Mouse (Mus musculus): ENCODE measurements at regions not wholly inside any gene's neighbourhood (a gene's known extent, or its start where the extent isn't known, plus 50 kb on each side); places are given as distances from the start of the nearest gene placed in this dataset.
A peak's percentile ranks its signal among the peaks of the same experiment; 100 is the strongest.

DNA sequence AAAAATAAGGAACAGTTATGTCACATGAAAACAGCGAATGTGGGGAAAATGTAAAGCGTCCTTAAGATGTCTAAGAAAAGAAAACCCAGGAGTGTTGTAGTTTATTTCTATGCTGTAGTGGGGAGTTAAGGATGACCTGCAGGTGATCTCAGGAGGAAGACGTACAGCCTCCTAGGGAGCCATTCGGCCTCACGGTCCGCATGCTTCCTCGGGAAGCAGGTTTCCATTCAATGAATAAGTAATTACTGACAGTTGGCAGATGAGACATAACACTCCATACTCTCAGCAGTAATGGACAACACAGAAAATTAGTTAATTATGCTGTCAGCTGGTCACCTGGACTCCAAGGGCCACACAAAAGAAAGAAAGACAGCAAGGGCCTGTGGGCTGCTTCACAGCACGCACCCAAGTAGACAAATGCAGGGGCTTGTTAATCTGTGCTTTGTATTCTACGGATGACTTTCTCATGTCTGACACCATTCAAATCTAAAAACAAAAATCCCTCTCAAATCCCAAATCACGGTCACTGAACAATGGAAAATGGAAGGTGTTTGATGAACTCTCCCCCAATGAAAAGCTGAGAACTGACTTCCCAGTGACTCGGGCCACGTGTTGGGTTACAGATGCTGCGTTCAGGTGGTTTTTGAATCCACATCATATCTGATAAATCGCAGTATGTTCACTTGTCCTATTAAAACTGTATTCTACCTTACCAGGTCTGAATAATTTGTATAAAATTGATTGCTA lies 193.5 kb downstream of the Gm11361 start:
- DNase-seq (ENCODE audit: low spot score), result no peak

DNA sequence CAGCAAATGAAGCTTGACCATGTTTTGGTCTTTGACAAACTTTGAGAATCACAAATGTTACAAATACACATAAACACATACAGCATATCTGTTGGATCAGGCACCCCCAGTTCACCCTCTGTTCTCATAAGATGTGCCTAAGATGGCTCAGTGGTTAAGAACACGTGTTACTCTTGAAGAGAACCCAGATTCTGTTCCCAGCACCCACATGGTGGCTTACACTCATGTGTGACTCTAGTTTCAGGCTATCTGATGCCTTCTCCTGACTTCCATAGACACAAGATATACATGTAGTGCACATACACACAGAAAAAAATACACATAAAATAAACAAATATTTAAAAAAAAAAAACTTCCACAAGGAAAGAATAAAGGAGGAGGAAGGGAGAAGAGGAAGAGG lies 191.7 kb downstream of the Gm11361 start:
- DNase-seq (ENCODE audit: low spot score), result no peak

DNA sequence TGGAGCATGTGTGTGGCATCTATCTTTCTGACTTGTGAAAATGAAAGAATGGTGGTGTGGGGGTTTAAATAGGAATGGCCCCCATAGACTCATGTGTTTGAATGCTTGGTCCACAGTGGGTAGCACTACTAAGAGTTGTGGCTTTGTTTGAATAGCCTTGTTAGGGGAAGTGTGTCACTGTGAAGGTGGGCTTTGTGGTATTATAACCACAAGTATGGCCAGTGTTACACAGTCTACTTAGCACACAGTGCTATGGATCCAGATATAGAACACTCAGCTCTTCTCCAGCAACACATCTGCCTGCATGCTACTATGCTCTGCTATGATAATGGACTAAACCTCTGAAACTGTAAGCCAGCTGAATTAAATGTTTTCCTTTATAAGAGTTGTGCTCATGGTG lies 184.9 kb downstream of the Gm11361 start:
- no peak for DNase-seq (ENCODE audit: low spot score)

DNA sequence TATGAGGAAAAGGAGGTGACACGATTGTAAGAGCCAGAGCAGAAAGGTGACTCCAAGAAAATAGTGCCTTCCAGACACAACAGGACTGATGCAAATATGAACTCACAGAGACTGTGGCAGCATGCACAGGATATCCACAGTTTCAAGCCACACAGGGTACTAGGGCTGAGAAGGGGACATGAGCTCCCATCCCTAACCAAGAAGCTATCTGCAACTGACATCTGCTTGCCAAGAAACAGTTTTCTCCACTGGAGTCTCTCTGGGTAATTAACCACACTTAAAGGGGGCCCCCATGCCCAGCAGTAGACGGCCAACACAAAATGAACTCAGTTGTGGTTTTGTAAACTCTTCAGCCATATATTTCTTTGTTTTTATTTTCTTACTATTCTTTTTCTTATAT lies 176.1 kb downstream of the Gm11361 start:
- no peak for DNase-seq (ENCODE audit: low spot score)

DNA sequence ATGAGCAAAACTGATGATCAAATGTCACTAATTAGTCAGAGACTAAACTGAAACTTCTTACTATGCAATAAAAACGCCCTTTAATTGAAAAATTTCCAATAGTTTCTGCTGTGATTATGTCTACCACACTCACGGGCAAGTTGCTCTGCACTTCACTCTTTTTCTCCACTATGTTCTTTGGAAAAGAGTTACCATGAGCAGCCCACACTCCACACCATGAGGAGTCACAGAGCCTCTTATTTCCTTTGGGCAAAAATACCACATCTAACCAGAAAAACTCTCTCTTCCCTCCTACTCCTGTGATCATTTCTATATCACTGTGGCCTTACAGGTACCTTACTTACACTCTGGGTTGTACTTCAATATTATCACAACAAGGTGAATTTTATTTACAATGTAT lies 174.7 kb downstream of the Gm11361 start:
- DNase-seq (ENCODE audit: low spot score), result no peak

DNA sequence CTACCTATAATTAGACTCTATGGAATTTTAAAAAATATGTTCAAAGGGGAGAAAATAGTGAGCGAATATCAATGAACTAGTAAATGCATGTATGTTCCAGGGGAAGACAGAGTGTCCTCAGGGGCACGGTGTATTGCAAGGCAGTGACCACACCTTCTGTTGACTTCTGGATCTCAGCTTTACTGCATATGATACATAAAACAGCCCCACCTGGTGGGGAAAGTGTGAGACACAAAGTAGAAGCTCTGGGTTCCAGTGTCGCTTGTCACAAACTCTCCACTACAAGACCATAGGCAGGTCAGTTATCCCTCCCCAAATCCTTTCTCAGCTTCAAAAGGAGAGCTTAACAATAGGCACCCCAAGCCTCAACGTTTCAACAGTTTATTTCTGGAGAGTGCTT lies 168.8 kb downstream of the Gm11361 start:
- DNase-seq (ENCODE audit: low spot score), result peak; percentile 17

DNA sequence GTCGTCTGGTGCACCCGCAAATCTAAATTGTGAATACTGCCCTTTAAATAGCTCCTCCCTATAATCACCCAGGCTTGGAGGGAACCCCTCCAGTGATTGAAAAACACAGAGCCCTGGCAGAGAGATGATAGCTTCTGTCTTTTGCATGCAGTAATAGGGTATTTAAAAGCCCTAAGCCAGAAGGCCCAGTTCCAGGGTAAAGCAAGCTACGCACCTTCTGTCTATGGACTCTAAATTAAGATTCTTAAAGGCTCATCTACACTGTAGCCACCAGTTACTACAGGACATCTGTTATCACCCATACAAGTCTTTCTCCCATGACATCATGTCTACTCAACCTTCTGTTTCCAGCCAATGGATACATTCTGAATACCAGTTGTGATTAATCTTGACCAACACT lies 167.8 kb downstream of the Gm11361 start:
- no peak for DNase-seq (ENCODE audit: low spot score)

DNA sequence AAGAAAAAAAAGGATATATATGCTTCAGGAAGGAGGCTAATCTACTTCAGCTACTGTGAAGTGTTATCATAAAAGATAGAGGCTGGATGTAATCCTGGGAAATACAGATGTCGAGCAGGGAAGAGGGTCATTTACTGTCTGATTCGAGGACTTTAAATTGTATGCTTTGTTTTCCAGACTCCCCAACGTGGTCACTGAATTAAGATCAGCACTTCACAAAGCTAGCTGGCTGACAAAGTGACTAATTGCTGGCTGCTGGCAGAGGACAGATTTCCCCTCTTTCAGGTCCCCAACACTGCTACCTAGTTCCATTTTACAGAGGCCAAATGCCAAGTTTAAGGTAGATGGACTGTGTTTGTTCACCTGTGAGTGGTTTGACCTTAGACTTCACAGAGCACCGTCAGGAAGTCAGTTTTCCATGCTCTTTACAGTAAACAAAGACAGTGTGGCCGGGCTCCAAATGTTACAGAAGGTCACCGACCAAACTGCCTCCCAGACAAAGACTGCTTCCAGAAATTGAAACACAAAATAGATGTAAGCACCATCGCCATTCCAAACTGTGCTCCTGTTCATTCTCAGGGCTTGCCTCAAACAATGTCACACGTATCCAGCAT lies 167.2 kb downstream of the Gm11361 start:
- DNase-seq (ENCODE audit: low spot score), result peak; percentile 19

DNA sequence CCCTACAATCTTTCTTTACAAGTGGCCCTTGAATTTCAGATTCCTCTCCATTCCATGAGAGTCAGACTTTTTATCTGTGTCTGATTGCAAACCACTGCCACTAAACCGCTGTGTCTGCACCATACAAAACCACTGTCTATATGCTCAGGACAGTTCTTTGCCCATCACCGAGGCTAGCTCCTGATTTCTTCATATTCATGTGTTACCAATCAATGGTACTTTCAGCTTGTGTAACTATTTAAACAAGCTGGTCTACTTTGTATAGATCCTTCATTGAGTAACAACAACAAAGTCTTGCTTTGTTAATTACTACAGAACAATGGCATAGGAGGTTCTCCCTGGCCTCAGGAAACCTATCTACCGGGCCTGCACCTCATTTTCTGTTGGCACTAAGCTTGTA lies 164.0 kb downstream of the Gm11361 start:
- DNase-seq (ENCODE audit: low spot score), result no peak

DNA sequence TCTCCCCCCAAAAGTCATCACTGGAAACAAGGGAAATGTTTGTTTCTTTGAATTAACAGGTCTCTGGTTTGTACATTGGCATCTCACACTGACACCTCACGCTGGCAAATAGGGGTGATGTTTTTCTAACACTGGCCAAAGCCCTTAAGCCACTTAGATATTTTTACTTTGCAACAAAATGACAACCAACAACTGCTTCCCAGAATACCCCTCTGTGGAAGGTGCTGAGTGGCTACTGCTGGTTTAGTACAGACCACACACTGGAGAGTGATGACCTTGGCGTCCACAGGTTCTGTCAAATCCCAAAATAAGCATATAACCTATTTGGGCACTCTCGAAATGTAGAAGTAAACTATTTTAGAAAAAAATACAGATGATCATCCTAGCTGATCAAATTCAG lies 163.3 kb downstream of the Gm11361 start:
- DNase-seq (ENCODE audit: low spot score), result no peak

DNA sequence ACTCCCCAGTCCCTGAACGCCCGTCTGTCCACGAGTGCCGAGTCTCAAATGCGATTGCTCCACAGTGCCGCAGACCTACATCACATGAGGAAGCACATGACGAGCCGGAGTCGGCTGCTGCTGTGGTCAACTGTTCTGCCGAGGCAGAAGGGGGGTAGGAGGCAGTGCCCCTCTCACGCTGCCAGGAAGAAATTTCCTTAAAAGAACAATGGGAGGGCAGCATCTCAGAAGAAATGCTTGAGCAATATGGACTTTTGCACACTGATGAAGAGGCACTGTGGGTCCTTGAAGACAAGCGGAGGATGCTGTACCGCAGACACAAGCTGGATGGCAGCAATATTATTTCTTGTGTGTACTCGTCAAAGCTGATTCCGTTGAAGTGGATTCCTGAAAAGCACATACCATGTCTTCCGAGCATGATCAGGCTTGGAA lies 162.6 kb downstream of the Gm11361 start:
- peak; percentile 21 for DNase-seq (ENCODE audit: low spot score)

DNA sequence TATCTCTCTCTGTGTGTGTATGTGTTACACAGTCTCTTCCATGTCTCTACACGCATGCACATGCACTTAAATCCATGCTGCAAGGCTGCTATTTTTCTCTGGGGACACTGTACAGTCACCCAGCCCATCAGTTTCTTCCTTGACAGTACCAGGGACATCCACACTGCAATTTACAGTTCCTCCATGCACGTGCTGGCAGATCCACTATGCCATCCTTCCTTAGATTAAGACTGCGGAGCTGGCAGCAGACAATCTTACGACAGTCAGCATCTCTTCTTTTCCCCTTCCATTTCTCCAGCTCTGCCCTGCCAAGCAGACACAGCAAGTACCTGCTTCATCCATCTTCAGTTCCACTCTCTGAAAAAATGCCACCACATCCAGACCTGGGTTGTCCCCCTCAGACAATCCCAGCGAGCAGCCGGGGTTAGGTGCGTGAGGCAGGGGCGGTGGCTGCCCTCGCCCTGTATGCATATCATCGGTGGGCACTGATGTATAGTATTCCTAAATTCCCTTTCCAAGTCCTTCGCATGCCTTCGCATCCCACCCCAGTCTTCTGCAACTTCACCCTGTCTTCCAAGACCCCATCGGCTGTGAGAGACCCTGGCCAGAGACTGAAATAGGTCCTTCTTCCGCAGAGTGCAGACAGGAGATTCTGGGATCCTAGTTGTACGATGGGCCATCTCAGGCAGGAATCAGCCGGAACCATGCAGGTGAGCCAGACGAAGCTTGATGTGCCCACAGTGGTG lies 161.8 kb downstream of the Gm11361 start:
- DNase-seq (ENCODE audit: low spot score), result no peak

DNA sequence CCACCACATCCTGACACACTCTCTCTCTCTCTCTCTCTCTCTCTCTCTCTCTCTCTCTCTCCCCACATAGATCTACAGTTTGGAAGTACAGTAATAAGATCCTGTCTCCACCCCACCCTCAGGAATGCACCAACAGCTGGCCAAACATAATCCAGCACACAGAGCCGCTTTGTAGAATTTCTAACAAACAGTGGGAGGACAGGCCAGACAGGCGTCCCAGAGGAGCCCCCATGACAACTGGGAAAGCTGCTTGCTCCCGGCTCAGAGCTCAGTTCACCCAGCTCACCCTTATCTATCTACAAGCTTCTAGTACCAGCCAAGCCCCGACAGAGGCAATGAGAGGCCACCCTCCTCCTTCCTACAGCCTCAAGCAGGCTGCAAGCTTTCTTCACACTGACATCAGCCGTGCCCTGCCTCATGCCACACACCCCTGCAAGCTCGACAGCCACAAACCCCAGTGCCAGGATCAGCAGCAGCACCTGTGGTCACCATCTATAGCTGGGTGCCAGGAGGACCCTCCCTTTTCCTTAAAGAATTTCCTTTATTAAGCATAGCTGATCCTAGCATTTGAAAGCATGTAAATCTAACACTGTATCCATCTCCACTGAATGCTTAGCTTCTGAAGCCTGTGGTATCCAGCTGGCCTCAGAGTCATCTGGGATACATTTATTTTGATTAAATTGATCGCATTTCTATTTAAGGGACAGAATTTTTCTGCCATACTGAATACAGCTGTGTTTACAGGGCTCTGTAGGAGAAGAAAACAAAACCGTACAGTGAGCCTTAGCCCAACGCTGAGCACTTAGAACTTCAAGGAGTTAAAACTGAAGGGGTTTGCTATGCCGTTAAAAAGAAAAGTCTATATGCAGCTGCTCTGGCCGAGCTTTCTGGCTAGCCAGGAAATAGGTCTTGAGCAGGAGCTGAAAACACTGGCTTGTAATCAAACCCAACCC lies 160.9 kb downstream of the Gm11361 start:
- DNase-seq (ENCODE audit: low spot score), result peak; percentile 83

DNA sequence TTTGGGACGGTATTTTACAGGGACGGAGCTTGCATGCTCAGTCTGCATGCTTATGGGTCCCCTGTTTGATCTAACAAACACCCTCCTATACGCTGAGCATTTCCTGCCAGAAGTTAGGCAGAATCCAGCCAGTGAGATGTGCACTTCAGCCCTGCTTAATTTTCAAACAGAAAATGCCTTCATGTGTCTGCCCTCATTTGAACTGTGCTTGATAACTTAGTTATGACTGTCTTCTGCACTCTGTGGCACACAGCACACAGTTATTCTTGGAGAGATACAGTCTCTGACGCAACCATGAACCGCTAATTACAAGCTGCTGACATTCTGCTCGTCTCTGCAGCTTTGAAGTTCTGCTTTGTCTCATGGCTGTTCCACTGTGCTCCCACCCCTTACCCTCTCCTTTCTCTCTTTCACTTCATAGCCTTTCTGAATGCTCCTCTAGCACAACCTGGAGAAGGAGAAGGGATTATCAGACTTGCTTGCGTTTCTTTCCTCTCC lies 160.2 kb downstream of the Gm11361 start:
- DNase-seq (ENCODE audit: low spot score), result peak; percentile 66

DNA sequence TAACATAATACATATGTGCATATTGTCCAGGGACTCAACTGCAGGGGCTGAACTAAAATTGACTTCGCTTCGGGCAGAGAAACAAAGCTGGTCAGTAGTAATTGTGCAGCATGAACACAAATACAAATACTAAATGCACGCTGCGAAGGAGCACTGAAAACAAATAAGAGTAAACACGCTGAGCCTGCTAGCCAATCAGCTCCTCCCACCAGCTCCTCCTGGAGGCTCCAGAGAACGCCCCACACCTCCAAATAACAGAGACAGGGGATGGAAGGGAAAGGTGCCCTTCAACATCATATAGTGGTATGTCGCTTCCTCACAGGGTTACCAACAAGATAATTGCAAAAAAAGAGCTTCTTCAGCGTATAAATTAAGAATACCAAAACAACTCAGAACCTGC lies 159.6 kb downstream of the Gm11361 start:
- DNase-seq (ENCODE audit: low spot score), result peak; percentile 42

DNA sequence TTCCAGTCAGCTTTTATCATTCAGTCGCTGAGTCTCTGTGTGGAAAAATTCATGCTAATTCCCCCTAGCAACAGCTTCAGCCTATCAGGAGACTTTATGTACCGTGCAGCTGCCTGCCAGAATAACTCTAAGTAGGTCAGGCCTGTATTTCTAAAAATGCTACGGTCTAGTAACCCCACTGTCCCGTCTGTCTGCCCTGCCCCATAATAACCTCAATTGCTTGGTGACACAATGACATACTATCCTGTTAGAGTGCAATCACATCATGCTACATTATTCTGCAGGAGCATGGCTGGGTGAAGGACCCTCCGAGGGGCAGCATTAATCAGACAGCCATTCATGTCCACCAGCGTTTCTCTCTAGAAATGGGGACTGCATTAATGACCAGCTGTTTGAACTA lies 158.9 kb downstream of the Gm11361 start:
- DNase-seq (ENCODE audit: low spot score), result peak; percentile 87

DNA sequence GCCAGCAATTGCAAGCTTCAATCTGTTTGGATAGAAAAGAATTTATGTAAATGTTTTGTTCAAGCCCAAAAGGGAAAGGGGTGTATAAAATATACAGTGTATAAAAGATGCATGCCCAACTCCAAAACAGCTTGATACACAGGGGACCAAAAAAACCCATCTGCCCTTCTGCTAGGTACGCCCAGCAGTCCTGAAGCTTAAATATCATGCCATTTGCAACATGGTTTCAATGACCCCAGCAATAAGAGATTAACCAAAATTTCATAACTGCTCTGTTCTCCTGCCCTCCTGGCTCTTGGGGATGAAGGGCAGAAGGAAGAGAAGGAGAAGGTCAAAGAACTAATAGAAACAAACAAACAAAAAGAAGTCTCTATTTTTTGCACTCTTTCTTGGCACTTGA lies 158.4 kb downstream of the Gm11361 start:
- no peak for DNase-seq (ENCODE audit: low spot score)

DNA sequence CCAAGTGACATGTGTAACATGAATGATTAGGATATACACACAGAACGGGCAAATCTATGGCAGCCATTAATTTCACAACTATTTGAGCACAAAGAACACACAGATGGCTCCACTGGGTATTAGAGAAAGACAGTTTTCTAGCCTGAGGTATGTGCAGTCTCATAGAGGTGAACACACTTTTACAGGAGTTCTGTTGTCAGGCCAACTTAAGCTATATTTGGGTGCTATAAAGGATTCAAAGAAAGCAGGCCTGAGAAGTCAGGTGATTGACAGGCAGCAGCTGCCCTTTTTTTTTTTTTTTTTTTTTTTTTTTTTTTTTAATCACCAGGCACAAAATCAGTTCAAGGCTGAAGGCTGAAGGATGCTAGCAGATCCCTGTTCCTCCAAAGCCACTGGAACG lies 153.0 kb downstream of the Gm11361 start:
- peak; percentile 17 for DNase-seq (ENCODE audit: low spot score)

DNA sequence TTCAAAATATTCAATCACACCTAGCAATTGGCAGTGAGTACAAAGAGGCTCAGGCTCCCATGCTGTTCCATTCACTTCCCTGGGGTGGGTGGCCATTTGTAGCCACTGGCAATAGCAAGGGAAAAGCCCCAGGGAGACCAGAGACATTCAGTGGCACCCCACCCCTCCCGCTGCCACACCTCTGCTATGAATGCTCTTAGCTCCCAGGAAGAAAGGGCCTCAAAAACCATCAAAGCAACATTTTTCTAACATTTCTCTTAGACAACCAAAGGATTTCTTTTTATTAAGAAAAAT lies 152.2 kb downstream of the Gm11361 start:
- peak; percentile 21 for DNase-seq (ENCODE audit: low spot score)

DNA sequence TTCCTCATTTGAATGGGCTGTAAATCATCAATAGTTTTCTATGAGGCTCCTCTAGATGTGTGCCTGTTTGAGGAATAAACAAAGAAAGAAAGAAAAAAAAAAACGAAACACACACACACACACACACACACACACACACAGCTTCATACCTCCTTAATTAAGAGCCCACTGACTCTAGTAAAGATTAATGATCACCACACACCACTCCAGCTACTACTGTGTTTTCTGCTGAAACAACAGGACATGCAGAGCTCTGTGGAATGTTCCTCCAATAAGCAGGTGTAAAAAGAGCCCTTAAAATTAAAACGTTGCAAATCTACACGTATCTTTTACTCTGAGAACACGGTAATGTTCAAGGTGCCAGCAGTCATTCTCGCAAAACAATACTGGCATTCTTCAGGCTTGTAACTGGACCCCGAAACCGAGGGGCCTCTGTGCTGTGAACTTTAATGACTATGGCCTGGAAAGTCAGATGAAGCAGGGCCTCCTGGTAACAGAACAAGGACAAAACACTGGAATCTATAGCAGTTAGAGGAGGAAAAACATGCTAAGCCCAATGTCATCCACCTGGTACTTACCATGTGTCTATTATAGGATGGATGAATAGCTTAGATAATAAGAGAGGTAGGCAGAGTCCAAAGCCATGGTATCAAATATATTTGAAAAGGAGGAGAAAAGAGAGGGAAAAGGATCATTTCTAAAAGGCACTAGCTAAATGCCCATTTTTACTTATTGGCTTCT lies 151.7 kb downstream of the Gm11361 start:
- peak; percentile 56 for DNase-seq (ENCODE audit: low spot score)

DNA sequence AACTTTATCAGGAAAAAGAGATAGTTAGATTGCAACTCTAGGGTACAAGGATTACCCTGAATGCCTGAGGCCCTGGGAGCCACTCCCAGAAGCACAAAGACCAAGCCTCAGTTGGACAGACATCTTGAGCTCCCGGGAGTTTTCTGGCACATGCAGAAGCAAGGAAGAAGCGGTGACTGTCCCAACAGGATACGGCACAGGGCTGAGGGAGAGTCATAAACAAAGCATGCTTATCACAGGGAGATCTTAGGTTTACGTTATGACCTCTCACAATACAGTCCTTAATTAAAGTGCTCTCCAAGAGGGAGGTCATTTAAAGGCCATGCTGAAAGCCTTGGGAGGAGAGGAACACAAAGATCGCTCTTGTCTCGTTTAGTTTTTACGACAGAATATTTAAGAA lies 143.1 kb downstream of the Gm11361 start:
- peak; percentile 45 for DNase-seq (ENCODE audit: low spot score)
